Mouse (Mus musculus) liver, postnatal 0 days (tissue): ENCODE measurements around the gene Ikbip.

Experiments
- CTCF ChIP-seq: sonication (generic); IDR thresholded peaks from 2 replicates; pipeline ENCODE4 v1.5.1; 2016; ENCODE audit warnings: antibody characterized with exemption, low read depth
- EP300 ChIP-seq: IDR thresholded peaks from 2 replicates; pipeline ENCODE4 v1.6.1; 2016; ENCODE audit warnings: antibody characterized with exemption, low read depth, mild to moderate bottlenecking

DNA sequence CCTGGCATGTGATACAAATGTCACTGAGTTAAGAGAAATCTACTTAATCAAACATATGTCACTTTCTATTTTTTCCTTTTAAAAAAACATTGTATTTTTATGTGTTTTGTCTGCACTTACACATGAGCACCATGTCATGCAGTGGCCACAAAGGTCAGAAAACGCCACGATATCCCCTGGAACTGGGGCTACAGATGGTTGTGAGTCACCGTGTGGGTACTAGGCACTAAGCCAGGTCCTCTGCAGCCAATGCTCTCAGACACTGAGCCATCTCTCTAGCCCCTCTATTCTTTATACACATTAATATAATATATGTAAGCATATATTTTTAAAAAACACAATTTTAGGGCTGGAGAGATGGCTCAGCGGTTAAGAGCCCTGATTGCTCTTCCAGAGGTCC, 33.0 kb upstream of the Ikbip start:
- no peak for TF ChIP-seq CTCF
- no peak for TF ChIP-seq EP300
